Mouse (Mus musculus) embryonic facial prominence, embryonic 12.5 days (tissue): Measurements from ENCODE around the gene Pcgf1. TPM values are rescaled to one million over a fixed set of nuclear protein-coding genes. Genes with fewer than 3 reads are reported as not detected.
A peak's percentile ranks its signal among the peaks of the same experiment; 100 is the strongest.

Experiments
- ATAC-seq: fragments of 200-750 bp; cut with Nextera tagmentation; 2 replicates; pipeline ENCODE4 v1.8.0; 2017; ENCODE audit not compliant: insufficient number of reproducible peaks, insufficient read depth, low FRiP score, low TSS enrichment
- H3K27ac ChIP-seq: fragments of 300-500 bp; sonication (generic); 2 replicates; pipeline ENCODE4 v1.5.1; 2016; ENCODE audit warnings: mild to moderate bottlenecking
- H3K27me3 ChIP-seq: fragments of 300-500 bp; sonication (generic); 2 replicates; pipeline ENCODE4 v1.6.1; 2016; ENCODE audit warnings: mild to moderate bottlenecking, moderate library complexity
- H3K36me3 ChIP-seq: fragments of 300-500 bp; sonication (generic); 2 replicates; pipeline ENCODE4 v1.6.1; 2016; ENCODE audit warnings: mild to moderate bottlenecking
- H3K4me1 ChIP-seq: fragments of 300-500 bp; sonication (generic); 2 replicates; pipeline ENCODE4 v1.6.1; 2016
- H3K4me2 ChIP-seq: fragments of 300-500 bp; sonication (generic); replicated peaks from 2 replicates; pipeline ENCODE4 v1.6.1; 2016; ENCODE audit warnings: mild to moderate bottlenecking, moderate library complexity
- H3K4me3 ChIP-seq: fragments of 300-500 bp; sonication (generic); 2 replicates; pipeline ENCODE4 v1.5.1; 2016; ENCODE audit warnings: mild to moderate bottlenecking
- H3K9ac ChIP-seq: fragments of 300-500 bp; sonication (generic); 2 replicates; pipeline ENCODE4 v1.6.1; 2016; ENCODE audit warnings: mild to moderate bottlenecking, moderate library complexity
- H3K9me3 ChIP-seq: fragments of 300-500 bp; sonication (generic); 2 replicates; pipeline ENCODE4 v1.6.1; 2016; ENCODE audit warnings: mild to moderate bottlenecking, moderate library complexity
- WGBS: fragments of 180-500 bp; shearing (Covaris S2); methylation state at CpG from one replicate; pipeline ENCODE4 v1.1.7; 2016; 5-methylcytosine and 5-hydroxymethylcytosine counted together
- polyA plus RNA-seq: library from polyadenylated mRNA; unstranded; fragments of >200 nt; fragmentation: Nextera tagmentation; extraction: Ambion mirVana; gene quantifications from 2 replicates; pipeline ENCODE4 v1.2.1, GENCODE M21; 2016

The Pcgf1 gene
- polyA plus RNA-seq, 1 experiment from 2014 or later: 41.0 TPM

DNA sequence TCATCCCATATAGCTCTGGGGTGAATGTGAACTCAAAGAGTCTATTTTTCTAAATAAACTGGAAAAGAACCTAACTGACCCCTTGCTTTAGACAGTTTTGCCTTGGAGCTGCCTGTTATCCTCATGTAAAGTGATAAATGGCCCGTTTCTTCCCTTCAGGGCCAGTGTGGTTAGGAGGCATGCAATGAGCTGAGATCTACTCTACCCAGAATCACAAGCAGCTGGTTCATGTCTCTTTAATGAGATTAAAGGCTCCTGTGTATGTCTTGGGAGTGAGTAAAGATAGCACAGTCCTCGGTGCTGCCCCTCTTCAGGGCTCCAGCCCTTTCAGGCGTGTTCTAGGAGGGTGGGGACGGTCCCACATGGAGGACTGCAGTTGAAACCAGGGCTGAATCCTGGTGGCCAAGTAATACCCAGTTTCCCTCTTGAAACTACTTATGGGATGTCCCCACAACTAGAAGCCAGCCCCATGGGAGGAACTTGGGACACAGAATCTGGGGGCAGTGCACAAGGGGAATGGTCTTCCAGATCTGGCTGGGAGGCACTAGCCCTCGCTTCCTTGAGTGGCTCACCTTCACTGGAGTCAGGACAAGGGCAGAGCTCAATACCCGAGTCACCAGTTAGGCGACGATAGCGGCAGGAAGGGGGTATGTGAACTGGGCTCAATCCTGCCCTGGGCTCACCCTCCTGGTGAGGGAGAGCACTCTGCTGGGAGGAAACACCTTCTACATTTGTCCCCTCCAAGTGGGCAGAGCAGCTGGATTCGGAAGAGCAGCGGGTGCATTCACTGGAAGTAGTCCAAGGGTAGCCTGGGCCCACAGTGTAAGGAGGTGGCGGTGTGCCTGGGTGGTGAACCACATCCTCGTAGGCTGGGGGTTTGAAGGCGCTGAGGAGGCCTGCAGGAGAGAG lies 41.4 kb downstream of the Pcgf1 start:
- 0 out of 2 replicates have a peak overlapping the region, but pooled peaks have one; percentile 66 for H3K4me3 ChIP-seq
- H3K4me1 ChIP-seq: peaks cover 39% of the 10 kb centered on the region
- H3K36me3 ChIP-seq: peaks cover 33% of the 10 kb centered on the region
- H3K27me3 ChIP-seq: no peaks in the 10 kb centered on the region
- no peaks in the 10 kb centered on the region for H3K9me3 ChIP-seq
- peak overlapping the region; percentile 87; the same call in 1 of the 2 replicates for H3K27ac ChIP-seq
- H3K4me2 ChIP-seq: peak overlapping the region; percentile 85
- WGBS: 85% methylated on average over 14 of the region's 14 CpGs
- H3K9ac ChIP-seq: peak overlapping the region; percentile 24; the same call in 1 of the 2 replicates
- no peak for ATAC-seq

DNA sequence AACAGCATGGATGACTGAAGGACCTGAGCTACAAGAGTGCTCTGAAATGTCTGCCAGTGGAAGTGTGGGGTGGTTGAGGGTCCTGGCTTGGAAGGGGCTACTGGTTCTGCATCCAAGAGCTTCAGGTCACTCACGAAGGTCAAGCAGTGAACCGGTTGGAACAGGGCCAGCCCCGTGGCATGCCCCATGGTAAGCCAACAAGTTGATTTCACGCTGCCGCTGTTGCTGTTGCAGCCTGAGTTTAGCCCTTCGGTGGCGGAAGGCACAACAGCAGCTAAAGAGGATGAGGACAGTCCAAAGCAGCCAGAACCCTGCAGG lies 42.0 kb downstream of the Pcgf1 start:
- H3K27ac ChIP-seq: 0 out of 2 replicates have a peak overlapping the region, but pooled peaks have one; percentile 87
- no peaks in the 10 kb centered on the region for H3K27me3 ChIP-seq
- peak overlapping the region; percentile 66 for H3K4me3 ChIP-seq
- H3K9me3 ChIP-seq: no peaks in the 10 kb centered on the region
- H3K36me3 ChIP-seq: peaks cover 33% of the 10 kb centered on the region
- H3K4me1 ChIP-seq: peaks cover 42% of the 10 kb centered on the region
- peak overlapping the region; percentile 85 for H3K4me2 ChIP-seq
- peak overlapping the region; percentile 77 for H3K9ac ChIP-seq
- 75% methylated on average over 7 of the region's 7 CpGs for WGBS
- no peak for ATAC-seq

DNA sequence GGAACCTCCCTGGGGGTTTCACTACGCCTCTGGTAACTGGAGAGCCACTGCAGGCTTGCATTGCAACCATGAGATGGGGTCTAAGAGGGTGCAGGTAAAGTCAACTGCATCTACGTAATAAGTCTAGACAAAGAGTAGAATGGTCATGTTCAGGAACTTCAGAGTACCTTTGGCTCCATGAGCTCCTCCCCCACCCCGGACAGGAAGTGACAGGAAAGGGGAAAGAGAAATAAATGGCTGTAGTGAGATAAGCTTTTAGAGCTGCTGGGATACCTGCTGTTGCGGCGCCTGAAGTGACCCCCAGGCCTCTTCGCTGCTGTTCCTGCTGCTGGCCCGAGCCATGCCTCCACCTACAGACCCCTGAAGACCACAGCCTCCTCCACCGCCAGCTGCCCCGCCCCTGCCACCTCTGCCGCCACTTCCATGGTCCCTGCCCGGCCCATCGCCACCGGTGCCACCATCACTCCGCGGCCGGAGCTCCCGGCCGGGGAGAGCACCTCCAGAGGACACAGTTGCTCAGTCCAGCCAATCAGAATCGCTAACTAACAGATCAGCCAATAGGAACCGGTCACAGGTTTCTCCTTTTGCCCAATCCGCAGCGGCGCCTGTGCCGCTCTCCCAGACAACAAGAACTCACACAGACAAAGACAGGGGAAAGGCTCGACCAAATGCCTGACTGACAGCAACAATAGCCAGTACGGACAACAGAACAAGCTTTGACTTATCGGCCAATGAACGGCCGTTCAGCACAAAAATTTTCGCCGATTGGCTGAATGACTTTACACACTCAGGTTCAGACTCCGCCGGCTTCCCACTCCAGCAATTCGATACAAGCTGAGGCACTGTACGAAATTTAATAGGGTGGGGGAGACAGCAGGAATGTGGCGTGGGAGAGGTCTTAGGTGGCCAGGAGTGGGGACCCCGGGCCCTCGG lies 43.5 kb downstream of the Pcgf1 start, which contains the start of gene Wbp1:
TSS of gene Wbp1 (minus strand) at position 630 of the 933 bp plus-strand sequence.
- peaks cover 42% of the 10 kb centered on the region for H3K4me1 ChIP-seq
- H3K4me3 ChIP-seq: peak within 1 kb of the TSS; percentile 66
- peak within 1 kb of the TSS; percentile 92 for H3K9ac ChIP-seq
- peak within 1 kb of the TSS; percentile 85 for H3K4me2 ChIP-seq
- no peaks in the 10 kb centered on the region for H3K9me3 ChIP-seq
- no peaks in the 10 kb centered on the region for H3K27me3 ChIP-seq
- H3K36me3 ChIP-seq: peaks cover 33% of the 10 kb centered on the region
- under 1% methylated on average over 37 of the region's 38 CpGs for WGBS
- peak; percentile 96 for ATAC-seq
- H3K27ac ChIP-seq: peak within 1 kb of the TSS; percentile 100

DNA sequence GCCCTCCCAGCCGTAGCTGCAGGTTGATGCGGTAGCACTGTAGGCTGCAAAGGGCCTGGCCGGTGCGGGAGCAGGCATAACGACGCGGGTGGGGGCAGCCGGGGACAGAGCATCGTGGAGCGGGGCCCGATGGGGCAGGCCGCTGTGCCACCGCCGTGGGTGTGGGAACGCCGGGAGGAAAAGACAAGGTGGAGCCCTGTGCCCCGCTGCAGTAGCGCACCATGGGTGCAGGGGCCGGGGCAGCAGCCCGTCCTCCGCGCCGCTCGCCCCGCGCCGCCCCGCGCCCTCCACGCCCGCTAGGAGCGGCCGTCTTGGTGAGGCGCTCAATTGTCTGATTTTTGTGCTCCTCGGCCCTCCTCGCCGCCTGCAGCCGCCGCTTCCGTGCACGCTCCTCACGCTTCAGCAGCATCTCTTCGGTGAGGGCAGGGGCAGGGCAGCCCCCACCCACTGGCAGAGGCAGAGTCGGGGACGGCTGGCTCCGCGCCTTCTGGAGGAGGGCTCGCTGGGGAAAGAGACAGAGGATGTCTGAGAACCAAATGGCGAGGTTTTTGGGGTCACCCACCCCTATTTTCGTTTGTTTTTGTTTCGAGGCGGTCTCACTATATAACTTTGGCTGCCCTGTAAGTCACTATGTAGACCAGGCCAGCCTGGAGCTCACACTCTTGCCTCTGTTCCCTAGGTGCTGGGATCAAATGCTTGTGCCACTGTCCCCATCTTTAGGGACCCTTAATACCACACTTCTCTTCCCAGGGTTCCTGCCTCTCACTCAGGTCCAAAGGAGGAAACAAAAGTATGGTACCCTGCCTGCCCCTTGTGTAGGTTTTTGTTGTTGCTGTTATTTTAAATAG lies 44.4 kb downstream of the Pcgf1 start:
- WGBS: under 1% methylated on average over 52 of the region's 52 CpGs
- H3K27me3 ChIP-seq: no peaks in the 10 kb centered on the region
- H3K27ac ChIP-seq: peak overlapping the region; percentile 100
- ATAC-seq: no peak
- H3K4me1 ChIP-seq: peaks cover 36% of the 10 kb centered on the region
- H3K9ac ChIP-seq: peak overlapping the region; percentile 92
- H3K9me3 ChIP-seq: no peaks in the 10 kb centered on the region
- peak overlapping the region; percentile 66 for H3K4me3 ChIP-seq
- H3K36me3 ChIP-seq: peaks cover 28% of the 10 kb centered on the region
- H3K4me2 ChIP-seq: peak overlapping the region; percentile 85

DNA sequence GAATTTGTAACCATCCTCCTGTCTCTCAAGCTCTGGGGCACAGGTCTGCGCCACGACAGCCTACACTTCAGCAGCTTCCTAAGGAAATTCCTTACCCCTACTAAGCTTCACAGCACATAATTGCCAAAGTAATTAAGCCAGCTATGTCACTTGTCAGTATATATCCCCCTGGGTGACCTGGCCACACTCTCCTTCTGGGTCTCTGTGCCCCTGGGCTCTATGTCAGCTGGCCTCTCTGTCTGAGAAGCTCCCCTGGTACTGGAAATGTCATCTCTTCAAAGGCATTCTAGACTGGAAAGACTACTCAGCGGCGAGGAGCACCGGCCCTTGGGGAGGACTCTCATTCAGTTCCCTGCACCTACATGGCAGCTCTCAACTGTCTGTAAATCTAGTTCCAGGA lies 45.3 kb downstream of the Pcgf1 start:
- no peaks in the 10 kb centered on the region for H3K27me3 ChIP-seq
- H3K9me3 ChIP-seq: no peaks in the 10 kb centered on the region
- 69% methylated on average over 5 of the region's 5 CpGs for WGBS
- peak overlapping the region; percentile 85 for H3K4me2 ChIP-seq
- H3K9ac ChIP-seq: peak overlapping the region; percentile 92; the same call in 1 of the 2 replicates
- peak overlapping the region; percentile 100; the same call in 1 of the 2 replicates for H3K27ac ChIP-seq
- no peak for ATAC-seq
- H3K4me1 ChIP-seq: peaks cover 36% of the 10 kb centered on the region
- H3K36me3 ChIP-seq: peaks cover 19% of the 10 kb centered on the region
- H3K4me3 ChIP-seq: peak overlapping the region; percentile 66

DNA sequence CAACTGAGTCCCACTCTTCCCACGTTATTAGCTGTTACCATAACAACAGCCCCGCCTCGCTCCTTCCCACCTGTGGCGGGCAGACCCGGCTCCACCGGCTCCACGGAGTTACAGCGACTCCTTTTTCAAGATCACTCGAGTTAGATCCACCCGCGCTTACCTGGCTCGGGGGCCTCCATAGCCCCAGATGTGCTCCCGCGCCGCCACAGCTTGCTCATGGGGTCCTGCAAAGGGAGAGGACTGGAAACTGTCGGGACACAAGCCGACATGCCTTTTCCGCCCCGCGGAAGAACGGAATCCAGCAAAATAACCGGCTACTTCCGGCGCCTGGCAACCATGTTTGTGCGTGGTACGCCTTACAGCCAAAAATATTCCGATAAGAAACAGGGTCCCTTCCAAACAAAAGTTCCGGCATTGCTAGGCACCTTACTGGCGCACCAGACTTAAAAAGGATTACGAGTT lies 47.2 kb downstream of the Pcgf1 start:
- Histone ChIP-seq H3K4me3 (peak overlapping the region; percentile 73), H3K9me3 (no peaks in the 10 kb centered on the region), H3K9ac (peak overlapping the region; percentile 69), H3K36me3 (0 out of 2 replicates have a peak, but pooled peaks cover under 1% of the 10 kb centered on the region), H3K27ac (peak overlapping the region; percentile 70), H3K4me2 (peak overlapping the region; percentile 90), H3K4me1 (peaks cover 30% of the 10 kb centered on the region), H3K27me3 (no peaks in the 10 kb centered on the region)
- ATAC-seq: no peak
- WGBS: under 1% methylated on average over 30 of the region's 30 CpGs

DNA sequence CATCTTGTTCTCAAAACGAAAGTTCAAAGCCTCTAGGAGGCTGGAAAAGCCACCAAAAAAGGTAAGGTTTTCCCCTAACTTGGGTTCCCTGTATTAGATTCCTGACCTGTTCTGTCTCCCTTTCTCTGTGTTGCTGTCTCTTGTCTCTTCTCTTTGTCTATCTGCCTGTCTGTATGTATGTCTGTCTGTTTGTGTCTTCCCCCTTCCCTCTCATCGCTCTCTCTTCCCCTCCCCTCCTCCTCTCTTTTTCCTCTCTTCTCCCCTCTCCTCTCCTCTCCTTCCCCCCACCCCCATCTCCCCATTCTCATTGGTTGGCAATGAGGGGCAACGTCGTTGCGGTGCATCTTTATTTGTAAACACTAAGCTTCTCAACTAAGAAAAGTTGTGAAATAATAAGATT lies 47.7 kb downstream of the Pcgf1 start, which contains the start of gene Ino80b:
TSS of gene Ino80b (minus strand) at position 101 of the 400 bp plus-strand sequence.
- Histone ChIP-seq H3K27me3 (no peaks in the 10 kb centered on the region), H3K9me3 (no peaks in the 10 kb centered on the region), H3K4me1 (peaks cover 25% of the 10 kb centered on the region), H3K9ac (peak within 1 kb of the TSS; percentile 69), H3K4me2 (peak within 1 kb of the TSS; percentile 90), H3K27ac (peak within 1 kb of the TSS; percentile 70), H3K36me3 (no peaks in the 10 kb centered on the region), H3K4me3 (peak within 1 kb of the TSS; percentile 73)
- WGBS: 26% methylated on average over 5 of the region's 5 CpGs
- no peak for ATAC-seq

DNA sequence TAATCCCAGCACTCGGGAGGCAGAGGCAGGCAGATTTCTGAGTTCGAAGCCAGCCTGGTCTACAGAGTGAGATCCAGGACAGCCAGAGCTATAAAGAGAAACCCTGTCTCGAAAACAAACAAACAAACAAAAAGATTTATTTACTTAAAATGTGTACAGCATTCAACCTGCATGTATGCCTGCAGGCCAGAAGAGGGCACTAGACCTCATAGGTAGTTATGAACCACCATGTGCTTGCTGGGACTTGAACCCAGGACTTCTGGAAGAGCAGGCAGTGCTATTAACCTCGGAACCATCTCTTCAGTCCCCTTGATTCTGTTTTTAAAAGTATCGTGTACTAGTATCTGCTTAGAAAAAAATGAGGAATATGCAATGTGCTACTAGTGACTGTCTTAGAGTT lies 49.8 kb downstream of the Pcgf1 start:
- H3K36me3 ChIP-seq: no peaks in the 10 kb centered on the region
- WGBS: 94% methylated on average over 5 of the region's 5 CpGs
- H3K9me3 ChIP-seq: no peaks in the 10 kb centered on the region
- H3K27me3 ChIP-seq: no peaks in the 10 kb centered on the region
- peaks cover 25% of the 10 kb centered on the region for H3K4me1 ChIP-seq
- no peak overlapping the region for H3K27ac ChIP-seq
- no peak overlapping the region for H3K4me2 ChIP-seq
- H3K9ac ChIP-seq: no peak overlapping the region
- no peak overlapping the region for H3K4me3 ChIP-seq
- no peak for ATAC-seq
